Mouse (Mus musculus) erythroblast, embryonic 14.5 days (primary cell): ENCODE results near the gene Hlcs.

Experiments
- GATA1 ChIP-seq: IDR thresholded peaks from 2 replicates; pipeline ENCODE4 v1.6.1; 2012; ENCODE audit warnings: low read length, inconsistent platforms, mixed read lengths
- TAL1 ChIP-seq: IDR thresholded peaks from 3 replicates; pipeline ENCODE4 v1.6.1; 2012; ENCODE audit warnings: low read length, inconsistent platforms, mixed read lengths

GRCm38 (mm10) chr16:94331233-94331885, 18.0 kb upstream of the Hlcs start:
- no peak for TF ChIP-seq TAL1
- no peak for TF ChIP-seq GATA1
